Comparison of ENCODE assay signal across 21 mouse cellular contexts in genomic region chr5:112888651-112889050, GRCm38 (mm10). TPM values are rescaled to one million over a fixed set of nuclear protein-coding genes. Genes with fewer than 3 reads are reported as not detected.
DNase-seq lines count a peak whose midpoint lies in the region; ATAC-seq lines count a peak whose summit lies in the region.
"Had no signal": no experiment of that assay in that cellular context is flagged by ENCODE, and none has a peak within 500 bp of the region (broad histone marks: within the 10 kb centered on the region; RNA-seq: fewer than 3 reads in every experiment).

No protein-coding gene starts in this region.

- WGBS in heart, embryonic 12.5 days = 47% methylated on average over 7 of the region's 7 CpGs
- WGBS in heart, embryonic 16.5 days = 45% methylated on average over 7 of the region's 7 CpGs

- peaks cover 57% of the 10 kb centered on the region for H3K4me1 ChIP-seq in heart, embryonic 12.5 days (replicated peaks)
- peaks cover 40% of the 10 kb centered on the region for H3K4me1 ChIP-seq in heart, embryonic 16.5 days (ENCODE audit: control insufficient read depth, insufficient read depth, low read length)
- H3K4me1 ChIP-seq: intestine, embryonic 15.5 days had no signal

- no peaks in the 10 kb centered on the region for H3K9me3 ChIP-seq in heart, embryonic 12.5 days (replicated peaks)
- no peaks in the 10 kb centered on the region for H3K9me3 ChIP-seq in heart, embryonic 16.5 days (replicated peaks; ENCODE audit: control insufficient read depth, low read length)
- H3K9me3 ChIP-seq: embryonic facial prominence, embryonic 12.5 days; forebrain, embryonic 15.5 days; intestine, embryonic 15.5 days had no signal

- intact Hi-C loops in heart, postnatal 14 days (cut with DNase I) = no loop called here

- ATAC-seq in heart, embryonic 12.5 days (ENCODE audit: insufficient number of reproducible peaks, low FRiP score) = no peak
- ATAC-seq in heart, embryonic 16.5 days (replicated peaks; ENCODE audit: extremely low read depth, insufficient read depth, low FRiP score) = no peak
- ATAC-seq: activated CD4-positive, CD25-positive, alpha-beta regulatory T cell, adult 4 months; forebrain, embryonic 15.5 days; intestine, embryonic 15.5 days; Patski had no signal

- no peak overlapping the region for H3K4me3 ChIP-seq in heart, embryonic 12.5 days
- no peak overlapping the region for H3K4me3 ChIP-seq in heart, embryonic 16.5 days (ENCODE audit: low read length)
- H3K4me3 ChIP-seq: embryonic facial prominence, embryonic 12.5 days; forebrain, embryonic 15.5 days; intestine, embryonic 15.5 days had no signal

- H3K27ac ChIP-seq in heart, embryonic 12.5 days (ENCODE audit: poor library complexity, severe bottlenecking) = peak overlapping the region; percentile 3; the same call in 1 of the 2 replicates
- peak overlapping the region; percentile 95 for H3K27ac ChIP-seq in heart, embryonic 16.5 days (ENCODE audit: low read length)
- H3K27ac ChIP-seq: embryonic facial prominence, embryonic 12.5 days; forebrain, embryonic 15.5 days; hindbrain, embryonic 14.5 days; intestine, embryonic 15.5 days had no signal

- no peaks in the 10 kb centered on the region for H3K27me3 ChIP-seq in heart, embryonic 12.5 days (replicated peaks)
- H3K27me3 ChIP-seq in heart, embryonic 16.5 days (ENCODE audit: control insufficient read depth, insufficient read depth, low read length) = no peaks in the 10 kb centered on the region
- H3K27me3 ChIP-seq: CH12.LX; embryonic facial prominence, embryonic 12.5 days; forebrain, embryonic 15.5 days; intestine, embryonic 15.5 days; Patski had no signal

- no peak overlapping the region; the same call in 1 of the 2 replicates for H3K9ac ChIP-seq in heart, embryonic 12.5 days
- H3K9ac ChIP-seq in heart, embryonic 16.5 days (ENCODE audit: low read length) = peak overlapping the region; percentile 28
- H3K9ac ChIP-seq: embryonic facial prominence, embryonic 12.5 days; forebrain, embryonic 15.5 days; hindbrain, embryonic 14.5 days; intestine, embryonic 15.5 days had no signal

- H3K36me3 ChIP-seq in heart, embryonic 12.5 days = peaks cover 22% of the 10 kb centered on the region
- peaks cover 10% of the 10 kb centered on the region for H3K36me3 ChIP-seq in heart, embryonic 16.5 days (ENCODE audit: control insufficient read depth, insufficient read depth)
- H3K36me3 ChIP-seq: embryonic facial prominence, embryonic 12.5 days; forebrain, embryonic 15.5 days; intestine, embryonic 15.5 days had no signal

- peak; percentile 42 for DNase-seq in gastrocnemius, adult 8-10 months (ENCODE audit: low spot score in 2 of 2)
- DNase-seq in gastrocnemius, postnatal 10 days = no peak
- DNase-seq in heart, postnatal 4 days = no peak
- DNase-seq in heart, postnatal 14 days = no peak
- DNase-seq in retina, postnatal 1 day = peak; percentile 26
- no peak for DNase-seq in retina, embryonic 14.5 days (ENCODE audit: low spot score)
- DNase-seq: adrenal gland, postnatal 14 days; cerebellum, adult 11-12 months; cerebellum, adult 9-10 months; cerebellum, postnatal 25 days; kidney, adult 18-20 months; kidney, postnatal 10 days had no signal

- no peak overlapping the region for H3K4me2 ChIP-seq in heart, embryonic 12.5 days
- H3K4me2 ChIP-seq in heart, embryonic 16.5 days (ENCODE audit: low read depth, low read length) = peak overlapping the region; percentile 10; the same call in 1 of the 2 replicates
- H3K4me2 ChIP-seq: embryonic facial prominence, embryonic 12.5 days; forebrain, embryonic 15.5 days; hindbrain, embryonic 14.5 days; intestine, embryonic 15.5 days had no signal

RNA-seq across cellular contexts. Expression of gene Myo18b, which starts 7.5 kb away (rescaled TPM):
- 100 to 1,000 TPM; 340 to 389 (median 350) TPM for total RNA-seq in gastrocnemius, adult 8-10 months (2022)
- 100 to 1,000 TPM; 327 to 359 TPM for total RNA-seq in gastrocnemius, postnatal 10 days (2021)
- polyA plus RNA-seq in heart, embryonic 12.5 days (2016; fragmentation: Nextera tagmentation; extraction: Ambion mirVana) = 34.7 and 39.8 TPM in 2 replicates
- 100 to 1,000 TPM; 194 to 208 TPM for total RNA-seq in heart, postnatal 4 days (2021)
- polyA plus RNA-seq in heart, embryonic 16.5 days (2015; fragmentation: Nextera tagmentation; extraction: Ambion mirVana) = 24.9 and 28.6 TPM in 2 replicates
- total RNA-seq in heart, postnatal 14 days (2021) = 100 to 1,000 TPM; 239 to 240 TPM
- total RNA-seq: CH12.LX had no signal
- polyA plus RNA-seq: activated CD4-positive, CD25-positive, alpha-beta regulatory T cell, adult 4 months; Patski had no signal

Comparison
In these comparisons a context has a peak if more than half of its experiments do, and no peak if none do; other contexts are left out.
1. DNase-seq: peak in gastrocnemius, adult 8-10 months (2 of 2) and retina, postnatal 1 day (single experiment); none in gastrocnemius, postnatal 10 days (single experiment), heart, postnatal 4 days (single experiment), heart, postnatal 14 days (0 of 2) and retina, embryonic 14.5 days (single experiment).